Mouse (Mus musculus) hindbrain, embryonic 10.5 days (tissue): ENCODE results near the gene Gm14391. TPM values are rescaled to one million over a fixed set of nuclear protein-coding genes. Genes with fewer than 3 reads are reported as not detected.
"Not testable (repeated sequence)": the region's sequence is repeated elsewhere in the genome, so short reads cannot be mapped to it uniquely, and the experiment has no call there.

Experiments used
- DNase-seq: peaks from one replicate; pipeline ENCODE4 v3.0.0-alpha.2; 2017; ENCODE audit warnings: low spot score
- H3K27ac ChIP-seq: fragments of 300-500 bp; sonication (generic); 2 replicates; pipeline ENCODE4 v1.5.1; 2016; ENCODE audit warnings: mild to moderate bottlenecking, moderate library complexity
- H3K27me3 ChIP-seq: fragments of 300-500 bp; sonication (generic); 2 replicates; pipeline ENCODE4 v1.6.1; 2016; ENCODE audit warnings: mild to moderate bottlenecking; ENCODE audit not compliant: poor library complexity, insufficient read depth, severe bottlenecking
- H3K36me3 ChIP-seq: fragments of 300-500 bp; sonication (generic); 2 replicates; pipeline ENCODE4 v1.6.1; 2016; ENCODE audit warnings: mild to moderate bottlenecking, moderate library complexity
- H3K4me1 ChIP-seq: fragments of 300-500 bp; sonication (generic); replicated peaks from 2 replicates; pipeline ENCODE4 v1.6.1; 2016; ENCODE audit warnings: mild to moderate bottlenecking
- H3K4me3 ChIP-seq: fragments of 300-500 bp; sonication (generic); 2 replicates; pipeline ENCODE4 v1.5.1; 2016; ENCODE audit warnings: mild to moderate bottlenecking, moderate library complexity
- H3K9me3 ChIP-seq: fragments of 300-500 bp; sonication (generic); 2 replicates; pipeline ENCODE4 v1.6.1; 2016; ENCODE audit warnings: mild to moderate bottlenecking, moderate library complexity
- WGBS: fragments of 180-500 bp; shearing (Covaris S2); methylation state at CpG from one replicate; pipeline ENCODE4 v1.1.7; 2016; 5-methylcytosine and 5-hydroxymethylcytosine counted together
- polyA plus RNA-seq: library from polyadenylated mRNA; unstranded; fragments of >200 nt; fragmentation: Nextera tagmentation; extraction: Ambion mirVana; gene quantifications from 2 replicates; pipeline ENCODE4 v1.2.1, GENCODE M21; 2016

Gm14391 gene
- polyA plus RNA-seq, 1 experiment from 2014 or later = 8.3 TPM

- 7% methylated on average over 25 of the region's 25 CpGs for WGBS
Observed at GRCm38 (mm10) chr2:175141118-175141992, 65.4 kb downstream of the Gm14391 start.

More at GRCm38 (mm10) chr2:175141118-175141992, 65.4 kb downstream of the Gm14391 start:
- not testable (repeated sequence) for H3K36me3 ChIP-seq, H3K9me3 ChIP-seq, H3K27me3 ChIP-seq, H3K4me1 ChIP-seq
- Histone ChIP-seq H3K27ac (0 out of 2 replicates have a peak overlapping the region, but pooled peaks have one; percentile 50), H3K4me3 (peak overlapping the region; percentile 53)
- peak; percentile 17 for DNase-seq

Other genes starting within 250 kb of the Gm14391 start
- gene Gm14444, start 196.7 kb downstream of the Gm14391 start, polyA plus RNA-seq = not detected in 2 replicates
- gene Gm14393, start 139.1 kb downstream of the Gm14391 start, polyA plus RNA-seq = 0.37 and 0.95 TPM in 2 replicates
- 4.9 and 7.1 TPM in 2 replicates for gene Gm14399, start 64.9 kb downstream of the Gm14391 start, polyA plus RNA-seq
- gene Gm14443, start 31.0 kb downstream of the Gm14391 start, polyA plus RNA-seq = 0.29 and 0.51 TPM in 2 replicates
- gene Gm14440, start 68.2 kb upstream of the Gm14391 start, polyA plus RNA-seq = 0.73 and 5.6 TPM in 2 replicates
- gene Gm4631, start 131.3 kb upstream of the Gm14391 start, polyA plus RNA-seq = 9.6 and 18.8 TPM in 2 replicates
- gene Zfp968, start 165.5 kb upstream of the Gm14391 start, polyA plus RNA-seq = 4.1 and 6.7 TPM in 2 replicates
- gene Gm4724, start 228.9 kb upstream of the Gm14391 start, polyA plus RNA-seq = 16.6 and 29.0 TPM in 2 replicates